Mouse (Mus musculus): Measurements from ENCODE around the gene Gm29094. TPM values are rescaled to one million over a fixed set of nuclear protein-coding genes. Genes with fewer than 3 reads are reported as not detected.
A peak's percentile ranks its signal among the peaks of the same experiment; 100 is the strongest.
"Not testable (repeated sequence)": the region's sequence is repeated elsewhere in the genome, so short reads cannot be mapped to it uniquely, and the experiment has no call there.

The Gm29094 gene
- total RNA-seq (2017) = not detected in 2 replicates

GRCm38 (mm10) chr9:89198969-89199416 lies at the start of gene Gm29094, which contains the start of gene Bcl2a1b:
Gene Gm29094, plus strand, starts transcription at chr9:89199379.
Gene Bcl2a1b, plus strand, starts transcription at chr9:89199209.
- ATAC-seq (replicated peaks in 1 of 2; ENCODE audit: insufficient read depth in 1 of 2, low FRiP score in 2 of 2, low TSS enrichment in 1 of 2, low read depth in 1 of 2, poor library complexity in 2 of 2, severe bottlenecking in 2 of 2) = peak; percentile 68 to 80

GRCm38 (mm10) chr9:89172539-89172938 lies 26.6 kb upstream of the Gm29094 start:
- ATAC-seq (replicated peaks in 1 of 2; ENCODE audit: insufficient read depth in 1 of 2, low FRiP score in 2 of 2, low TSS enrichment in 1 of 2, low read depth in 1 of 2, poor library complexity in 2 of 2, severe bottlenecking in 2 of 2) = not testable (repeated sequence)

GRCm38 (mm10) chr9:89178833-89179232 lies 20.3 kb upstream of the Gm29094 start:
- ATAC-seq (replicated peaks in 1 of 2; ENCODE audit: insufficient read depth in 1 of 2, low FRiP score in 2 of 2, low TSS enrichment in 1 of 2, low read depth in 1 of 2, poor library complexity in 2 of 2, severe bottlenecking in 2 of 2) = peak; percentile 75 to 80; a peak in 3 of 4 replicates

- not testable (repeated sequence) for ATAC-seq (replicated peaks in 1 of 2; ENCODE audit: insufficient read depth in 1 of 2, low FRiP score in 2 of 2, low TSS enrichment in 1 of 2, low read depth in 1 of 2, poor library complexity in 2 of 2, severe bottlenecking in 2 of 2)
Observed at GRCm38 (mm10) chr9:89179469-89179868, 19.7 kb upstream of the Gm29094 start.

GRCm38 (mm10) chr9:89187006-89187405 lies 12.2 kb upstream of the Gm29094 start:
- ATAC-seq (replicated peaks in 1 of 2; ENCODE audit: insufficient read depth in 1 of 2, low FRiP score in 2 of 2, low TSS enrichment in 1 of 2, low read depth in 1 of 2, poor library complexity in 2 of 2, severe bottlenecking in 2 of 2) = not testable (repeated sequence)

GRCm38 (mm10) chr9:89195483-89195882 lies 3.7 kb upstream of the Gm29094 start:
- peak; percentile 63 to 70 for ATAC-seq (replicated peaks in 1 of 2; ENCODE audit: insufficient read depth in 1 of 2, low FRiP score in 2 of 2, low TSS enrichment in 1 of 2, low read depth in 1 of 2, poor library complexity in 2 of 2, severe bottlenecking in 2 of 2)

GRCm38 (mm10) chr9:89197509-89197908 lies 1.7 kb upstream of the Gm29094 start:
- 0 out of 4 replicates have a peak, but pooled peaks of 1 of the 2 experiments have one; percentile 6 for ATAC-seq (replicated peaks in 1 of 2; ENCODE audit: insufficient read depth in 1 of 2, low FRiP score in 2 of 2, low TSS enrichment in 1 of 2, low read depth in 1 of 2, poor library complexity in 2 of 2, severe bottlenecking in 2 of 2)

- ATAC-seq (replicated peaks in 1 of 2; ENCODE audit: insufficient read depth in 1 of 2, low FRiP score in 2 of 2, low TSS enrichment in 1 of 2, low read depth in 1 of 2, poor library complexity in 2 of 2, severe bottlenecking in 2 of 2) = peak; percentile 27 to 56; a peak in 2 of 4 replicates
Observed at GRCm38 (mm10) chr9:89198349-89198748, 830 bp upstream of the Gm29094 start.

GRCm38 (mm10) chr9:89202256-89202655 lies 3.1 kb downstream of the Gm29094 start:
- not testable (repeated sequence) for ATAC-seq (replicated peaks in 1 of 2; ENCODE audit: insufficient read depth in 1 of 2, low FRiP score in 2 of 2, low TSS enrichment in 1 of 2, low read depth in 1 of 2, poor library complexity in 2 of 2, severe bottlenecking in 2 of 2)

GRCm38 (mm10) chr9:89208939-89209338 lies 9.8 kb downstream of the Gm29094 start:
- not testable (repeated sequence) for ATAC-seq (replicated peaks in 1 of 2; ENCODE audit: insufficient read depth in 1 of 2, low FRiP score in 2 of 2, low TSS enrichment in 1 of 2, low read depth in 1 of 2, poor library complexity in 2 of 2, severe bottlenecking in 2 of 2)

GRCm38 (mm10) chr9:89210353-89211064 lies 11.3 kb downstream of the Gm29094 start, which contains the start of gene Mthfs:
Gene Mthfs, plus strand, starts transcription at chr9:89210676.
- ATAC-seq (replicated peaks in 1 of 2; ENCODE audit: insufficient read depth in 1 of 2, low FRiP score in 2 of 2, low TSS enrichment in 1 of 2, low read depth in 1 of 2, poor library complexity in 2 of 2, severe bottlenecking in 2 of 2) = peak; percentile 46 to 54; a peak in 3 of 4 replicates

GRCm38 (mm10) chr9:89211065-89211858 lies 12.1 kb downstream of the Gm29094 start:
- ATAC-seq (replicated peaks in 1 of 2; ENCODE audit: insufficient read depth in 1 of 2, low FRiP score in 2 of 2, low TSS enrichment in 1 of 2, low read depth in 1 of 2, poor library complexity in 2 of 2, severe bottlenecking in 2 of 2) = peak; percentile 94 to 95

- peak; percentile 56 to 64 for ATAC-seq (replicated peaks in 1 of 2; ENCODE audit: insufficient read depth in 1 of 2, low FRiP score in 2 of 2, low TSS enrichment in 1 of 2, low read depth in 1 of 2, poor library complexity in 2 of 2, severe bottlenecking in 2 of 2)
Observed at GRCm38 (mm10) chr9:89212428-89212827, 13.2 kb downstream of the Gm29094 start.

- not testable (repeated sequence) for ATAC-seq (replicated peaks in 1 of 2; ENCODE audit: insufficient read depth in 1 of 2, low FRiP score in 2 of 2, low TSS enrichment in 1 of 2, low read depth in 1 of 2, poor library complexity in 2 of 2, severe bottlenecking in 2 of 2)
Observed at GRCm38 (mm10) chr9:89218174-89218573, 19.0 kb downstream of the Gm29094 start.

- not testable (repeated sequence) for ATAC-seq (replicated peaks in 1 of 2; ENCODE audit: insufficient read depth in 1 of 2, low FRiP score in 2 of 2, low TSS enrichment in 1 of 2, low read depth in 1 of 2, poor library complexity in 2 of 2, severe bottlenecking in 2 of 2)
Observed at GRCm38 (mm10) chr9:89219668-89220067, 20.5 kb downstream of the Gm29094 start.

- ATAC-seq (replicated peaks in 1 of 2; ENCODE audit: insufficient read depth in 1 of 2, low FRiP score in 2 of 2, low TSS enrichment in 1 of 2, low read depth in 1 of 2, poor library complexity in 2 of 2, severe bottlenecking in 2 of 2) = peak; percentile 33 to 54; a peak in 3 of 4 replicates
Observed at GRCm38 (mm10) chr9:89220704-89221287, 21.6 kb downstream of the Gm29094 start.

GRCm38 (mm10) chr9:89226071-89226470 lies 26.9 kb downstream of the Gm29094 start:
- no peak for ATAC-seq (replicated peaks in 1 of 2; ENCODE audit: insufficient read depth in 1 of 2, low FRiP score in 2 of 2, low TSS enrichment in 1 of 2, low read depth in 1 of 2, poor library complexity in 2 of 2, severe bottlenecking in 2 of 2)

All from hematopoietic stem cell, adult 5-6 weeks (primary cell).